Mouse (Mus musculus): ENCODE measurements around the gene Sin3a. TPM values are rescaled to one million over a fixed set of nuclear protein-coding genes. Genes with fewer than 3 reads are reported as not detected.

Gene Sin3a
- total and polyA plus RNA-seq, 3 experiments: 22.4 to 50.5 (median 28.7) TPM

DNA sequence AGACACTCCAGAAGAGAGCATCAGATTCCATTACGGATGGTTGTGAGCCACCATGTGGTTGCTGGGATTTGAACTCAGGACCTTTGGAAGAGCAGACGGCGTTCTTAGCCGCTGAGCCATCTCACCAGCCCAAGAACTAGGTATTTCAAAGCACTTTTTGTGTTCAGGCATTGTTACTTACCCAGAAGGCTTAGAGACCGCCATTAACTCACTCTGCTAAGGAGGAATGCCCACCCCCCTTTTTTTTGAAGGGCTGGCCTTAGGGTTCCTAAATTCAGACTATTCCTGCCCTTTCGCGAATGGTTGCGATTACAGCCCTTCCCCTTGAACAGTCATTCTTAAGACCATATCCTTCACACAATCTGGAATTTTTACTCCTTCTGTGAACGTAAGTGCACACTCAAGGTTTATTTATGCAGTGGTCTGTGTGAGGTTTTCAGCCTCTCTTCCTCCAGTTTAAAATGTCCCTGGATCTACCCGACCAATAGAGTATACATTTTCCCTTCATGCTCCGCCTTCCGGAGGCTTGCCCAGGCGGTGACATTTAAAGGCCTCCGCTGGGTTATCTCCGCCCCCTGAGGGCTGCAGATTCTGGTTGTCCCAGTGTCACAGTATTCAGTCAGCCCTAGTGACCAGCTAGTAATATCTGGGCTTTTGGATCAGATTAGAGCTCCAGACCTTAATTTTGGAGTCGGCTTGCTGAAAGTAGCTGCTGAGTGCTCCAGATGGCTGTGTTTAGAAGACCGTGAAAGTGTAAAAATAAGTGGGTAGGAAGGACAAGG lies 3.2 kb downstream of the Sin3a start:
- Histone ChIP-seq H3K4me3 (peak overlapping the region; percentile 55), H3K27me3 (ENCODE audit: control insufficient read depth, insufficient read depth, low read length) (no peaks in the 10 kb centered on the region), H3K36me3 (ENCODE audit: control insufficient read depth, insufficient read depth, low read length) (no peaks in the 10 kb centered on the region), H3K9ac (ENCODE audit: low read depth, low read length) (peak overlapping the region; percentile 27), H3K79me2 (replicated peaks; ENCODE audit: control insufficient read depth, insufficient read depth, low read length) (peaks cover 3% of the 10 kb centered on the region), H3K4me1 (ENCODE audit: control insufficient read depth, insufficient read depth, low read length) (peaks cover 6% of the 10 kb centered on the region), H3K27ac (peak overlapping the region; percentile 98)
- intact Hi-C loops (cut with DNase I): loop anchor here (5.0 to 10.0 kb wide), 3 partner anchors 123 to 760 kb away; partner anchors contain the start of genes Arid3b, Snupn and Snx33
- DNase-seq: peak; percentile 74 to 85
- no peak for TF ChIP-seq POLR2A (IDR thresholded peaks at IDR 0.05; ENCODE audit: insufficient read depth, low read depth, low read length)
- no peak for TF ChIP-seq EP300 (IDR thresholded peaks at IDR 0.05; ENCODE audit: insufficient read depth, low read depth, low read length)
- TF ChIP-seq CTCF (IDR thresholded peaks at IDR 0.05): no peak
- WGBS: 5% methylated on average over 17 of the region's 17 CpGs

GRCm38 (mm10) chr9:57075681-57076381 lies 4.0 kb downstream of the Sin3a start:
- peak; percentile 63; the same call in 1 of the 2 replicates for TF ChIP-seq POLR2A (IDR thresholded peaks at IDR 0.05; ENCODE audit: insufficient read depth, low read depth, low read length)
- 0 out of 2 replicates have a peak, but pooled peaks have one; percentile 6 for TF ChIP-seq CTCF (IDR thresholded peaks at IDR 0.05)
- TF ChIP-seq EP300 (IDR thresholded peaks at IDR 0.05; ENCODE audit: insufficient read depth, low read depth, low read length): no peak; the same call in 1 of the 2 replicates
- intact Hi-C loops (cut with DNase I): loop anchor here (10.0 kb wide), 1 partner anchor 759 kb away; the partner anchor contains the start of gene Arid3b
- H3K27me3 ChIP-seq (ENCODE audit: control insufficient read depth, insufficient read depth, low read length): no peaks in the 10 kb centered on the region
- H3K4me1 ChIP-seq (ENCODE audit: control insufficient read depth, insufficient read depth, low read length): peaks cover 6% of the 10 kb centered on the region
- H3K79me2 ChIP-seq (replicated peaks; ENCODE audit: control insufficient read depth, insufficient read depth, low read length): peaks cover 7% of the 10 kb centered on the region
- no peaks in the 10 kb centered on the region for H3K36me3 ChIP-seq (ENCODE audit: control insufficient read depth, insufficient read depth, low read length)
- H3K4me3 ChIP-seq: peak overlapping the region; percentile 95
- peak overlapping the region; percentile 27 for H3K9ac ChIP-seq (ENCODE audit: low read depth, low read length)
- DNase-seq: peak; percentile 98 to 99
- WGBS: under 1% methylated on average over 43 of the region's 43 CpGs
- H3K27ac ChIP-seq: peak overlapping the region; percentile 98

DNA sequence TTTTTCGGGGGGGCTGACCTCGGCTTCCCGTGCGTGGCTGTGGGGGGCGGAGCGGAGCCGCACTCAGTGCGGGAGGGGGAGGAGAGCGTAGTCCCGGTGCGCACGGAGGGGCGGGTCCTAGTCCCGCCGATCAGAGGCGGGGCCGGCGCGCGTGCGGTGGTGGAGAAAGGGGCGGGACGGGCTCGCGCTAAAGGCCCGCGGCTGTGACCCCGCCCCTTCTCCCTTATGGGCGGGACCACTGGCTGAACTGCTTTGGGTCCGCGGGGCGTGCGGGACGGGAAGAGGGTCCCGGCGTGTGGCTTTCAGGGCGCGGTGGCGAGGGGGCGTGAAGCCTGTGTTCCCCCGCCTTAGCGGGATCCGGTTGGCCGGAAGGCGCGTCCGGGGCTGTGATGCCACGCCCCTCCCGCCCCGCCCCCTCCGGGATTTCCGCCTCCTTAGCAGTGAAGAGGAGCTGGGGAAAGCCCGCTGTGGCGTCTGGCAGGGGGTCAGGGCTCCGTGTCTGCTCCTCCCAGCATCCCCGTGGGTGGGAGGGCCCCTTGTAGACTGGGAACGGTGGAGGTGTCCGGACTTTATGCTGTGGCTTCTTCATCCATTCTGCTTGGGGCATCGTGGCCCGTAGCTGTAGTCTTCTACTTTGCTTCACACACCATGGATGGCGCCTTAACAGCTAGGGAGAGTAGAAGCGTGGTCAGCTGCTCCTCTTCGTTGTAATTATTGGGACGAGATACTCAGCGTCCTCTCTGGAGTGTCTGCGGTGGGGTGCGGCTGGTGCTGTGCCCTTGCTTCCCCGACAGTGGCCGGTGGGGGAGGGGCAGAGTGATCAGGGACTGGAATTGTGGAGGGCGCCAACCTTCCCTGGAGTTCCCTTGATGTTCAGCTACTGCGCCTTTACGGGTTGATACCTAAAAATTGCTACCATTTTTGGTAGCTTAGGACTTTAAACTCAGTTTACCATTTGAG lies 5.1 kb downstream of the Sin3a start:
- H3K4me1 ChIP-seq (ENCODE audit: control insufficient read depth, insufficient read depth, low read length): peaks cover 4% of the 10 kb centered on the region
- peak overlapping the region; percentile 98 for H3K27ac ChIP-seq
- peaks cover 7% of the 10 kb centered on the region for H3K79me2 ChIP-seq (replicated peaks; ENCODE audit: control insufficient read depth, insufficient read depth, low read length)
- WGBS: 1% methylated on average over 53 of the region's 72 CpGs
- peak overlapping the region; percentile 80 for H3K9ac ChIP-seq (ENCODE audit: low read depth, low read length)
- DNase-seq: peak; percentile 92 to 94
- intact Hi-C loops (cut with DNase I): loop anchor here (10.0 kb wide), 1 partner anchor 758 kb away; the partner anchor contains the start of gene Arid3b
- no peak for TF ChIP-seq EP300 (IDR thresholded peaks at IDR 0.05; ENCODE audit: insufficient read depth, low read depth, low read length)
- no peak for TF ChIP-seq CTCF (IDR thresholded peaks at IDR 0.05)
- TF ChIP-seq POLR2A (IDR thresholded peaks at IDR 0.05; ENCODE audit: insufficient read depth, low read depth, low read length): no peak
- no peaks in the 10 kb centered on the region for H3K27me3 ChIP-seq (ENCODE audit: control insufficient read depth, insufficient read depth, low read length)
- no peaks in the 10 kb centered on the region; the same call in 1 of the 2 replicates for H3K36me3 ChIP-seq (ENCODE audit: control insufficient read depth, insufficient read depth, low read length)
- H3K4me3 ChIP-seq: peak overlapping the region; percentile 95

DNA sequence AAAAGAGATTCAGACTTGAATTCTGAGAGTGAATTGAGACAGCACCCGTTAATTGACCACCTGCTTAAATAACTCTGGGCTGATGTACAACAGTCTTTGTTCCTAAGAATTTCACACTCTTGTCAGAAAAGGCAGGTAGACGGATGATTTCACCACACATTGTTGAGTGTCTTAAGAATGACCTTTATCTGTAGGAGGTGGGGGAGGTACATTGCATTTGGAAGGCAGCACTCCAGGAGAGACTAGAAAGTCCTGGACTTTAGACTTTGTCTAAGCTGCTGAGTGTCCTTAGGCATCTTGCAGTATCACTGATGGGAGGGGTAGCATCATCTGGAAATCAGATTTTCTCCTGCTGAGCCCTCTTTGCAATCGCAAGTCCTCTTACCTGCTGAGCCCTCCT lies 10.4 kb downstream of the Sin3a start:
- DNase-seq: no peak
- H3K27ac ChIP-seq: no peak overlapping the region
- whole genome bisulfite sequencing: 87% methylated on average over 3 of the region's 3 CpGs
- H3K4me3 ChIP-seq: no peak overlapping the region
- H3K79me2 ChIP-seq (replicated peaks; ENCODE audit: control insufficient read depth, insufficient read depth, low read length): peaks cover 10% of the 10 kb centered on the region
- intact Hi-C loops (cut with DNase I): no loop called here
- TF ChIP-seq EP300 (IDR thresholded peaks at IDR 0.05; ENCODE audit: insufficient read depth, low read depth, low read length): no peak
- no peak for TF ChIP-seq POLR2A (IDR thresholded peaks at IDR 0.05; ENCODE audit: insufficient read depth, low read depth, low read length)
- no peak for TF ChIP-seq CTCF (IDR thresholded peaks at IDR 0.05)
- no peaks in the 10 kb centered on the region for H3K27me3 ChIP-seq (ENCODE audit: control insufficient read depth, insufficient read depth, low read length)
- no peaks in the 10 kb centered on the region for H3K4me1 ChIP-seq (ENCODE audit: control insufficient read depth, insufficient read depth, low read length)
- H3K36me3 ChIP-seq (ENCODE audit: control insufficient read depth, insufficient read depth, low read length): peaks cover 2% of the 10 kb centered on the region
- no peak overlapping the region for H3K9ac ChIP-seq (ENCODE audit: low read depth, low read length)

GRCm38 (mm10) chr9:57117261-57117755 lies 45.5 kb downstream of the Sin3a start:
- WGBS: 94% methylated on average over 13 of the region's 13 CpGs

More at GRCm38 (mm10) chr9:57117261-57117755, 45.5 kb downstream of the Sin3a start:
- no peaks in the 10 kb centered on the region for H3K4me1 ChIP-seq (ENCODE audit: control insufficient read depth, insufficient read depth, low read length)
- intact Hi-C loops (cut with DNase I): no loop called here
- H3K36me3 ChIP-seq (ENCODE audit: control insufficient read depth, insufficient read depth, low read length): peaks cover 6% of the 10 kb centered on the region
- no peak overlapping the region for H3K9ac ChIP-seq (ENCODE audit: low read depth, low read length)
- H3K79me2 ChIP-seq (replicated peaks; ENCODE audit: control insufficient read depth, insufficient read depth, low read length): no peaks in the 10 kb centered on the region
- no peak overlapping the region for H3K4me3 ChIP-seq
- TF ChIP-seq CTCF (IDR thresholded peaks at IDR 0.05) (no peak), POLR2A (IDR thresholded peaks at IDR 0.05; ENCODE audit: insufficient read depth, low read depth, low read length) (no peak), EP300 (IDR thresholded peaks at IDR 0.05; ENCODE audit: insufficient read depth, low read depth, low read length) (no peak)
- no peak overlapping the region for H3K27ac ChIP-seq
- no peaks in the 10 kb centered on the region for H3K27me3 ChIP-seq (ENCODE audit: control insufficient read depth, insufficient read depth, low read length)
- no peak for DNase-seq

Data from heart, adult 2 months (tissue).